Mouse (Mus musculus) midbrain, embryonic 16.5 days (tissue): ENCODE measurements around the gene Sept9. TPM values are rescaled to one million over a fixed set of nuclear protein-coding genes. Genes with fewer than 3 reads are reported as not detected.

Source experiments
- ATAC-seq: fragments of 200-750 bp; cut with Nextera tagmentation; 2 replicates; pipeline ENCODE4 v1.8.0; 2017; ENCODE audit warnings: moderate TSS enrichment
- H3K27ac ChIP-seq: fragments of 300-500 bp; sonication (generic); 2 replicates; pipeline ENCODE4 v1.5.1; 2014; ENCODE audit warnings: mild to moderate bottlenecking, low read length, mixed read lengths
- H3K27me3 ChIP-seq: fragments of 300-500 bp; sonication (generic); 2 replicates; pipeline ENCODE4 v1.6.1; 2014; ENCODE audit warnings: low read depth, low read length, mixed read lengths; ENCODE audit not compliant: control insufficient read depth, insufficient read depth
- H3K36me3 ChIP-seq: fragments of 300-500 bp; sonication (generic); 2 replicates; pipeline ENCODE4 v1.6.1; 2014; ENCODE audit warnings: mild to moderate bottlenecking, low read length, moderate library complexity, mixed read lengths; ENCODE audit not compliant: control insufficient read depth, insufficient read depth
- H3K4me1 ChIP-seq: fragments of 300-500 bp; sonication (generic); 2 replicates; pipeline ENCODE4 v1.6.1; 2014; ENCODE audit warnings: mild to moderate bottlenecking, low read length, mixed read lengths; ENCODE audit not compliant: control insufficient read depth, insufficient read depth
- H3K4me2 ChIP-seq: fragments of 300-500 bp; sonication (generic); 2 replicates; pipeline ENCODE4 v1.6.1; 2014; ENCODE audit warnings: mild to moderate bottlenecking, low read length, mixed read lengths
- H3K4me3 ChIP-seq: fragments of 300-500 bp; sonication (generic); 2 replicates; pipeline ENCODE4 v1.5.1; 2014; ENCODE audit warnings: low read depth, mild to moderate bottlenecking, low read length, moderate library complexity, mixed read lengths
- H3K9ac ChIP-seq: fragments of 300-500 bp; sonication (generic); 2 replicates; pipeline ENCODE4 v1.6.1; 2014; ENCODE audit warnings: low read depth, low read length, mixed read lengths
- H3K9me3 ChIP-seq: fragments of 300-500 bp; sonication (generic); replicated peaks from 2 replicates; pipeline ENCODE4 v1.6.1; 2014; ENCODE audit warnings: mild to moderate bottlenecking, low read length, mixed read lengths; ENCODE audit not compliant: control insufficient read depth, poor library complexity, severe bottlenecking
- WGBS: fragments of 180-500 bp; shearing (Covaris S2); extraction: QIAGEN DNeasy Blood & Tissue Kit; methylation state at CpG from one replicate; pipeline ENCODE4 v1.1.7; 2014; 5-methylcytosine and 5-hydroxymethylcytosine counted together
- polyA plus RNA-seq: library from polyadenylated mRNA; unstranded; fragments of >200 nt; fragmentation: Nextera tagmentation; extraction: Ambion mirVana; gene quantifications from 2 replicates; pipeline ENCODE4 v1.2.1, GENCODE M21; 2015

Sept9 gene
- polyA plus RNA-seq, 1 experiment from 2014 or later, result 103 TPM

DNA sequence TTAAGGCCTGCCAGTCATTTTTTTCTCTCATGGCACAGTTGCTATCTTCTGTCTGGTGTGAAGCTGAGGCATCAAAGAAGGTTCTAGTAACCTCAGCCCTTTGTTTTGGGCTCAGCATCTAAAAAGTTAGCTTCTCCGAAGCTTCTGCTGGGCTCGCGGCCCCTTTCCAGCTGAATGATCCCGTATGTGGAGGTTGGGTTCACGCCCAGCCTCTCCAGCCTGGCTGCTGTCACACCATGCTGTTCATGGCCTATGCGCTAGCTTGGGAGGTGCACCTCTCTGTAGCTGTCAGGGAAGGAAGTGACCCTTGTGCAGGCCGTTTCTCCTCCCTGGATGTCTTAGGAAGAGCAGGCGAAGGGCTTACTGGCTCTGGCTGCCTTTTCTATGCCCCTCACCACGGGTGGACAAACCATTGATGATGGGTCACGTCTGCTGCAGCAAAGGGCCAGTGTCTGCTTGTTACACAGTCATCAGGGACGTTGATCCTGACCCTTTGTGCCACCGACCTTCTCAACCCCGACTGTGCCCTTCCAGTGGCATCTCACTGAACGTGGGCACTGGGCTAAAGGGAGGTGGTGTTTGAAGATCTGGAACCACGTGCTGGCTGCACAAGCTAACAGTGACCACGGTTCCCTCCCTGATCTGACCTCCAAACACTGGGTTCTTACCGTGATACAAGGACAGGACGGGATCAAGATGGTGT is 50.0 kb downstream of the Sept9 start:
- Histone ChIP-seq H3K4me2 (no peak overlapping the region), H3K27ac (peak overlapping the region; percentile 84), H3K36me3 (no peaks in the 10 kb centered on the region), H3K4me3 (no peak overlapping the region), H3K4me1 (peaks cover 15% of the 10 kb centered on the region), H3K9ac (0 out of 2 replicates have a peak overlapping the region, but pooled peaks have one; percentile 28), H3K27me3 (no peaks in the 10 kb centered on the region), H3K9me3 (no peaks in the 10 kb centered on the region)
- no peak for ATAC-seq
- WGBS, result 69% methylated on average over 18 of the region's 18 CpGs

DNA sequence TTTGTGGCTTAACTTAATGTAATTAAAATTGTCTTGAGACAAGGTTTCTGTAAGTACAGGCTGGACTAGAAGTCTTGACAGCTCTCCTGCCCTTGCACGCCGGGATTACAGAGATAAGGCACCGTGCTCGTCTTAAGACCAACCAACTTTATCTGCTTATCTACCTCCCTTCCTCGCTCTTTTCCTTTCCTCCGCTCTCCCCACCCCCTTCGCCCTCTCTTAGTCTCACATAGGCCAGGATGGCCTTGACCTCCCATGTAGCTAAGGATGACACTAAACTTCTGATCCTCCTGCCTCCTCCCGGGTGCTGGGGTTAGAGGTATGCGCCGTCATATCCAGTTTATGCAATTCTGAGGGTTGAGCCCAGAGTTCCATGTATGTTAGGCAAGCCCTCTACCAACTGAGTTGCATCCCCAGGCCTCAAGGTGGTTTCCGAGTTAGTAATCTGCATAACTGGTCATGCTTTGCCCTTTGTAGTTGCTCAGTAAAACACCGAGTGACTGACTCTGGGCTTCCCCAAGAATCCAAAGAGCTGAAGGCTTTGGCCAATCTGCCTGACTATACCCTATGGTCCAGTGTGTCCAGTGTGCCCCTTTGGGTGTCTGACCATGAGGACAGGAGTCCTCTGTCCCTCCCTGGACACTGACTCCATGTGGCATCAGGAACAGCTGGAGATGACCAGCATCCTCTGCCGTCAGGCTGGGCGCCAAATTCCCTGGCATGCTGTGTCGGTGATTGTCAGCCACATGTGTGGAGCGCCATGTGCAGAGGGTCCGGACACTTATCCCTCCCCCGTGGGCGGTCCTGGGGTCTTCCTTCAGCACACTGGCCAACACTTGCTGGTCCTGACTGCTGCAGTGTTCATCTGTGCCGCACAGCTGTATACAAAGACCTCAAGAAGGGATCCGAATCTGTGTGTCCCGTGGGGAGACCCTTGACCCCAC is 50.8 kb downstream of the Sept9 start:
- no peak for ATAC-seq
- no peak overlapping the region for H3K27ac ChIP-seq
- H3K9ac ChIP-seq, result no peak overlapping the region
- H3K4me2 ChIP-seq, result no peak overlapping the region
- H3K36me3 ChIP-seq, result no peaks in the 10 kb centered on the region
- H3K4me3 ChIP-seq, result no peak overlapping the region
- H3K4me1 ChIP-seq, result peaks cover 15% of the 10 kb centered on the region
- WGBS, result 88% methylated on average over 22 of the region's 22 CpGs
- H3K27me3 ChIP-seq, result no peaks in the 10 kb centered on the region
- H3K9me3 ChIP-seq, result no peaks in the 10 kb centered on the region

DNA sequence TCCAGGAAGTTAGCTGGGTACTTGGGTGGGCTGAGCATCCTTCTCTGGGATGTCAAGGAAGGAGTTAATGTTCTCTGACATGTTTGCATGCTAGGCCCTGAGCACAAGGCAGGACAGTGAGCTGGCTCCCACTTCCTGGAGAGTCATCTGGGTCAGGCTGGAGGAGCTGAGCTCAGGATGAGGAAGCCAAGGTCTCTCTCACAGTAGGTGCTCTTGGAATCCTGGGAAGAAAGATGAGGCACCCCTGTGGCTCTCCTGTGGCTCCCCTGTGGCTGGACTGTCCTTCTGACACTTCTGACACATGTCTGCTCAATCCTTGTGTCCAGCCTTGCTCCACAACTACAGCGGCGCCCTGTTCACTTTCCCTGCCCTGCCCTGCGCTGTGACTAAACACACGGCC is 52.3 kb downstream of the Sept9 start:
- H3K27me3 ChIP-seq, result no peaks in the 10 kb centered on the region
- H3K4me3 ChIP-seq, result no peak overlapping the region
- H3K4me2 ChIP-seq, result no peak overlapping the region
- no peaks in the 10 kb centered on the region for H3K36me3 ChIP-seq
- ATAC-seq, result no peak
- H3K9me3 ChIP-seq, result no peaks in the 10 kb centered on the region
- H3K9ac ChIP-seq, result 0 out of 2 replicates have a peak overlapping the region, but pooled peaks have one; percentile 4
- H3K4me1 ChIP-seq, result peaks cover 15% of the 10 kb centered on the region
- no peak overlapping the region for H3K27ac ChIP-seq
- WGBS, result 93% methylated on average over 4 of the region's 4 CpGs

DNA sequence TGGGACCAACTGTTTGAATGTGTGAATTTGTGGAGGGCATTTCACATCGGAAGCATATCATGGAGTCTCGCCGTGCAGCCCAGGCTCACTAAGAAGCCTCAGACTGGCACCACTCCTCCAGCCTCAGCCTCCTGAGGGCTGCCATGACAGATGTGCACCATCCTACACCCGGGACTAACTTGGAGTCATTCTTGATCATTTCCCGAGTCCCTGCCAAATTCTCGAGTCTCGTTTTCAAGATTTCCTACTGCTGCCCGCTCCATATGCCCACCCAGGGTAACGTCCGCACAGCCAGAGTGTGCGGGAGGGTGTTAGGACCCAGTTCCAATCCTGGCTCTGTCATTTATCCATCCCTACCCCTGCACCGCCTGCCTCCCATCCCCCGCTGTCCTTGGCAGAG is 53.4 kb downstream of the Sept9 start:
- no peaks in the 10 kb centered on the region for H3K36me3 ChIP-seq
- no peak for ATAC-seq
- no peak overlapping the region for H3K4me3 ChIP-seq
- peaks cover 15% of the 10 kb centered on the region for H3K4me1 ChIP-seq
- WGBS, result 90% methylated on average over 13 of the region's 13 CpGs
- H3K9me3 ChIP-seq, result no peaks in the 10 kb centered on the region
- no peaks in the 10 kb centered on the region for H3K27me3 ChIP-seq
- no peak overlapping the region for H3K9ac ChIP-seq
- H3K4me2 ChIP-seq, result no peak overlapping the region
- H3K27ac ChIP-seq, result no peak overlapping the region

DNA sequence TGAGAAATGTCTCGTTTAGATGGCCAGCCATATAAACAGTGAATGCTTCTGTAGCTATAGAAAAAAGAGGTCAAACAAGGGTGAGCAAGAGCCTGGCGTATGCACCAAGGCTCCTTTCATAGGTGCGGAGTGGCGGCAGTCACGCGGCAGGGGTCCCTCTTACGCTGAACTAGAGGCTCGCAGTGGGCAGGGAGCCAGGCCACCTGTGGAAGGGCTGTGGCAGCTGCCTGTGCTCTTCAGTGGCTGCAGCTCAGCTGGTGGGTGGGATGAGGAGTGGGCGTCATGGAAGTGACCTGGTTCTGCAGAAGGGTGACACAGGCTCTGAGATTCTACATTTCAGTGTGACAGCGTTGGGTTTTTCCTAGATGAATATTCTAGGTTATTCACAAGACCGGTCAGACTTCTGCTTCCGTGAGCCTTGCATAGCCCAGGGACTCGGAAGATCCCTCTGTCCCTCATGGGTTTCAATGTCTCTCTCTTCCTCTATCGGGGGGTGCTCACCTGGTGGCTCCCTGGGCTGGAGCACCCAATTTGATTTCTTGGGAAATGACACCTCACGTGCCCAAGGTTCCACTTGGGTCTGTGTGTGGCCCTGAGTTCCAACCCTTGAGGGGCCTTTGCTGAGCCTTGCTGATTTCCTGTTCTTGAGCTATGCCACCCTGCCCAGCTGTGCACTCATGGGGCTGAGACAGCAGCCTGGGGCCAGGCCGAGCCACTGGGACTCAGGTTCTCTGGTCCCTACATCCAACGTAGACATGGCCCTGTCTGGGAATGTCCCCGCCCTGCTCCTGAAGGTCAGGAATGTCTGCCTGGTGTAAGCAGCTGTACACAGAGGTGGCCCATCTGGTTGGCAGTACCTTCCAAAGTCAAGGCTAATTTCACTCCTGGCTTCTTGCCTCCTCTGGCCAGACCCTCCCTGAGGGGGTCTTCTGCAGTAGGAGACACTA is 55.0 kb downstream of the Sept9 start:
- 72% methylated on average over 18 of the region's 18 CpGs for WGBS
- Histone ChIP-seq H3K36me3 (no peaks in the 10 kb centered on the region), H3K4me2 (no peak overlapping the region), H3K9me3 (no peaks in the 10 kb centered on the region), H3K4me1 (peaks cover 2% of the 10 kb centered on the region), H3K27ac (no peak overlapping the region), H3K4me3 (no peak overlapping the region), H3K27me3 (no peaks in the 10 kb centered on the region), H3K9ac (no peak overlapping the region)
- no peak for ATAC-seq

DNA sequence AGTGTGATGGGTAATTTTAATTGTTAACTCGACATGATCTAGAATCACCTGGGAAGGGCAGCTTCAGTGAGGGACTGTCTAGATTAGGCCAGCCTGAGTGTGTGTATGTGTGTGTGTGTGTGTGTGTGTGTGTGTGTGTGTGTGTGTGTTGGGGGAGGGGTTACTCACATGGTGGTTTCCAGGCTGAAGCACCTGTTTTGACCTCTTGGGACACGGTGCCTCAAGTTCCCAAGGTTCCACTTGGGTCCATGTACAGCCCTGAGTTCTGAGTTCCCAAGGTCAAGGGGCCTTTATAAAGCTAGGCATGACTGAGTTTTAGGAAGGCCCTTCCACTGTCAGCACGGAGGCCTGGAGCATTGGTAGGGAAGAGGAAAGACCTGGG is 55.6 kb downstream of the Sept9 start:
- H3K27ac ChIP-seq, result no peak overlapping the region
- no peak overlapping the region for H3K4me3 ChIP-seq
- ATAC-seq, result no peak
- no peak overlapping the region for H3K9ac ChIP-seq
- H3K4me1 ChIP-seq, result no peaks in the 10 kb centered on the region
- no peaks in the 10 kb centered on the region for H3K27me3 ChIP-seq
- no peaks in the 10 kb centered on the region for H3K36me3 ChIP-seq
- WGBS, result 91% methylated on average over 3 of the region's 3 CpGs
- H3K9me3 ChIP-seq, result no peaks in the 10 kb centered on the region
- no peak overlapping the region for H3K4me2 ChIP-seq

DNA sequence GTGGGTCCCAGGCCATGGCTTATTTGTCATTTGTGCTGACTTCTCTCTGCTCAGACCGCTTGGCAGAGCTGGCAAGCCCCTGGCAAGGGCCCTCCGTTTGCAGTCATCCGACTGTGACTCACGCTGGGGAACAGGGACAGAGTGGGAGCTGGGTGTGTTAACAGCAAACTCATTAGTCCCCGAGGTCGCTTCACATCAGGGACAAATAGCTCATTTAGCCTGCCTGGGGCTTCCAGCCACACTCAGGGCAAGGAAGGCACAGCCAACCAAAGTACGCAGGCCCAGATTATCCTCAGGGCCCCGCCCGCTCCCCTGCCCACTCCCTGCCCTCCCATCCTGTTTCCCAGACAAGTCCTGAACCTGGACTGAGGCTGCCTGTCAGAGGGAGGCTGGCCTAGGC is 56.6 kb downstream of the Sept9 start:
- no peaks in the 10 kb centered on the region for H3K4me1 ChIP-seq
- H3K27me3 ChIP-seq, result no peaks in the 10 kb centered on the region
- H3K4me3 ChIP-seq, result no peak overlapping the region
- no peak for ATAC-seq
- no peaks in the 10 kb centered on the region for H3K9me3 ChIP-seq
- no peak overlapping the region for H3K9ac ChIP-seq
- WGBS, result 65% methylated on average over 9 of the region's 9 CpGs
- no peak overlapping the region for H3K27ac ChIP-seq
- no peak overlapping the region for H3K4me2 ChIP-seq
- no peaks in the 10 kb centered on the region for H3K36me3 ChIP-seq

DNA sequence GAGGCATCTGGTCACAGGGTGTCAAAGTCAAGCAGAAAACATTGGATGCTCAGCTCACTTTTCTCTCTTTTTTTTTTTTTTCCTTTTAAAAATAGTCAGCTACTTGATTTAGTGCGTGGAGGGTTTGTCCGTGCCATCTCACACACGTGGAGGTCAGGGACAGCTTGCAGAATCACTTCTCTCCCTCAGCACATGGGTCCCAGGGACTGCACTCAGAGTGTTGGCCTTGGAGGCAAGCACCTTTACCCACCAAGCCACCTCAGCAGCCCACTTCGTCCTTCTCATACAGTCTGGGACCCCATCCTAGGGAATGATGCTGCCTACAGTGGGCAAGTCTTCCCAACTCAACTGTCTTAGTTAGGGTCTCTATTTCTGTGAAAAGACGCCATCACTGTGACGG is 57.4 kb downstream of the Sept9 start:
- H3K9ac ChIP-seq, result no peak overlapping the region
- no peak overlapping the region for H3K27ac ChIP-seq
- no peak overlapping the region for H3K4me3 ChIP-seq
- no peaks in the 10 kb centered on the region for H3K9me3 ChIP-seq
- no peaks in the 10 kb centered on the region for H3K27me3 ChIP-seq
- H3K4me1 ChIP-seq, result no peaks in the 10 kb centered on the region
- no peak overlapping the region for H3K4me2 ChIP-seq
- no peak for ATAC-seq
- no peaks in the 10 kb centered on the region for H3K36me3 ChIP-seq
- WGBS, result 95% methylated on average over 6 of the region's 6 CpGs
